Mouse (Mus musculus): ENCODE data around the gene Hist1h3d. TPM values are rescaled to one million over a fixed set of nuclear protein-coding genes. Genes with fewer than 3 reads are reported as not detected.
A peak's percentile ranks its signal among the peaks of the same experiment; 100 is the strongest.
"Not testable (repeated sequence)": the region's sequence is repeated elsewhere in the genome, so short reads cannot be mapped to it uniquely, and the experiment has no call there.

Hist1h3d gene
- total RNA-seq, 4 experiments from 2014 or later = 8.2 to 11.5 (median 10.5) TPM

- DNase-seq (ENCODE audit: low spot score in 2 of 2) = no peak
These were observed 11.1 kb upstream of the Hist1h3d start for GRCm38 (mm10) chr13:23564482-23564881.

- not testable (repeated sequence) for DNase-seq (ENCODE audit: low spot score in 2 of 2)
These were observed 5.1 kb upstream of the Hist1h3d start for GRCm38 (mm10) chr13:23570261-23571021.

- DNase-seq (ENCODE audit: low spot score in 2 of 2) = peak; percentile 71 to 79
These were observed 4.5 kb upstream of the Hist1h3d start, which contains the start of the genes Hist1h2ae and Hist1h2bg for GRCm38 (mm10) chr13:23571022-23571503. Gene Hist1h2ae, minus strand, starts transcription at chr13:23571220. Gene Hist1h2bg, plus strand, starts transcription at chr13:23571396.

GRCm38 (mm10) chr13:23571504-23572217, 3.9 kb upstream of the Hist1h3d start:
- not testable (repeated sequence) for DNase-seq (ENCODE audit: low spot score in 2 of 2)

- DNase-seq (ENCODE audit: low spot score in 2 of 2) = no peak
These were observed 3.1 kb upstream of the Hist1h3d start for GRCm38 (mm10) chr13:23572218-23573033.

GRCm38 (mm10) chr13:23573034-23573897, 2.3 kb upstream of the Hist1h3d start:
- DNase-seq (ENCODE audit: low spot score in 2 of 2) = not testable (repeated sequence)

GRCm38 (mm10) chr13:23573898-23574524, 1.6 kb upstream of the Hist1h3d start, which contains the start of the genes Hist1h2bf and Hist1h2ad:
Gene Hist1h2bf, minus strand, starts transcription at chr13:23574196.
Gene Hist1h2ad, plus strand, starts transcription at chr13:23574381.
- DNase-seq (ENCODE audit: low spot score in 2 of 2) = peak; percentile 93 to 97

- not testable (repeated sequence) for DNase-seq (ENCODE audit: low spot score in 2 of 2)
These were observed 905 bp upstream of the Hist1h3d start for GRCm38 (mm10) chr13:23574546-23575170.

- not testable (repeated sequence) for DNase-seq (ENCODE audit: low spot score in 2 of 2)
These were observed 326 bp downstream of the Hist1h3d start for GRCm38 (mm10) chr13:23575864-23576313.

- DNase-seq (ENCODE audit: low spot score in 2 of 2) = no peak
These were observed 853 bp downstream of the Hist1h3d start for GRCm38 (mm10) chr13:23576351-23576881.

GRCm38 (mm10) chr13:23576906-23577639, 1.5 kb downstream of the Hist1h3d start:
- no peak for DNase-seq (ENCODE audit: low spot score in 2 of 2)

GRCm38 (mm10) chr13:23577835-23578234, 2.3 kb downstream of the Hist1h3d start:
- DNase-seq (ENCODE audit: low spot score in 2 of 2) = no peak

- peak; percentile 98 for DNase-seq (ENCODE audit: low spot score in 2 of 2)
These were observed 6.0 kb downstream of the Hist1h3d start, which contains the start of gene Hist1h4d for GRCm38 (mm10) chr13:23581408-23582218. Gene Hist1h4d, plus strand, starts transcription at chr13:23581598.

- DNase-seq (ENCODE audit: low spot score in 2 of 2) = no peak
These were observed 6.9 kb downstream of the Hist1h3d start for GRCm38 (mm10) chr13:23582219-23583056.

GRCm38 (mm10) chr13:23583387-23584068, 8.0 kb downstream of the Hist1h3d start:
- DNase-seq (ENCODE audit: low spot score in 2 of 2) = no peak

GRCm38 (mm10) chr13:23584331-23584730, 8.8 kb downstream of the Hist1h3d start:
- no peak for DNase-seq (ENCODE audit: low spot score in 2 of 2)
